Mouse (Mus musculus) heart, postnatal 0 days (tissue): ENCODE results near the gene Fcf1.

ENCODE experiments used
- CTCF ChIP-seq: IDR thresholded peaks from 2 replicates; pipeline ENCODE4 v1.5.1; 2016; ENCODE audit warnings: antibody characterized with exemption, control low read depth, low read depth
- EP300 ChIP-seq: IDR thresholded peaks from 2 replicates; pipeline ENCODE4 v1.6.1; 2016; ENCODE audit warnings: antibody characterized with exemption, low read depth

DNA sequence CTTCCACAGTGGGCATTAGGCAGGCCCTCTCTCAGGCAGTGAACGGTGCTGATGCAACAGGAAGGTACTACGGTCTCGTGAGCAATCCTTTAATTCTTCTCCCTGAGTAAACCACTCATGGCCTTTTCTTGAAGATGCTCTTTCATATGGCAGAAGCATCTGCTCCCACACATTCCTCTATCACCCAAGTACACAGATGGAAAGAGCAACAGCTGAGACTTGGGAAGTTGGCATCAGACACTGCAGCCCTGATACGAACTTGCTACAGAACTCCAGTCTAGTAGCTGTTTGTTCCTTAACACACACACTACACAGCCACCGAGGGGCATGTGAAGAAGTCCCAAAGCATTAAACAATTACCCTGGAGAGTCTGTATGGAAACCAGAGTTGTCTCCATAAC lies 46.4 kb upstream of the Fcf1 start:
- TF ChIP-seq CTCF, result no peak
- TF ChIP-seq EP300, result no peak
